Mouse (Mus musculus) gastrocnemius, postnatal 25 days (tissue): Measurements from ENCODE around the gene Carmil2. TPM values are rescaled to one million over a fixed set of nuclear protein-coding genes. Genes with fewer than 3 reads are reported as not detected.

Experiments
- DNase-seq: peaks from one replicate; pipeline ENCODE4 v3.0.0; 2022
- long read RNA-seq, 2 experiments: library from polyadenylated mRNA; stranded (forward); transcript quantifications; one replicate each; pipeline ENCODE4 v2.0.0; 2021
- total RNA-seq, 2 experiments: library from RNA; stranded (reverse); gene quantifications; 1 replicate in 1 of 2; 2 replicates in 1 of 2; pipeline ENCODE4 v1.2.3; 2021

The Carmil2 gene
- under 1 TPM in 1 of 2 experiments, not detected in 1; 0.11 TPM for total RNA-seq
- long read RNA-seq, experiment 1, result 0 reads
- long read RNA-seq, experiment 2, result 0 reads

DNA sequence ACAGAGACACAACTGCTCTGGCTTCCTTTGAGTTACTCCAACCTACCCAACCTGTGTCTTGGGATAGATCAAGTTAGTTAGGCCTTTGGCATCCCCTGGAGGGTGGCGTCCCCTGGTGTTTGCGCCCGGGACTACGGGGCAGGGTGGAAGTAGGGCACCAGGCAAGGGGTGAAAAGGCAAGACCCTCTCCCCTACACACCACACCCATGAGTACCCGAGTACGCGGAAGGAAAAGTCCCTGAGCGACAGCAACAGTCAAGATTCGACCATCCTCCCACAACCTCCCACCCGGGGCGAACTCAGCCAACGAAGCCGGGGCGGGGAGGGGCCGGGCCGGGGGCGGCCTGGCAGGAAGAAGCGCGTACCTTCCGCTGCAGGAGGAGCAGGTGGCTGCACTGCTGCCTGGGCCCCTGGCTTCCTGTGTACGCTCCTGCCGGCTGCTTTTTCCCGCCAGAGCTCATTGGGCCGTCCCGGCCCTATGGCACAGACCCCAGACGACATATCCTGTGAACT is at the start of gene Carmil2:
TSS of gene Carmil2 (plus strand) at position 479 of the 513 bp plus-strand sequence.
- DNase-seq, result peak; percentile 65

DNA sequence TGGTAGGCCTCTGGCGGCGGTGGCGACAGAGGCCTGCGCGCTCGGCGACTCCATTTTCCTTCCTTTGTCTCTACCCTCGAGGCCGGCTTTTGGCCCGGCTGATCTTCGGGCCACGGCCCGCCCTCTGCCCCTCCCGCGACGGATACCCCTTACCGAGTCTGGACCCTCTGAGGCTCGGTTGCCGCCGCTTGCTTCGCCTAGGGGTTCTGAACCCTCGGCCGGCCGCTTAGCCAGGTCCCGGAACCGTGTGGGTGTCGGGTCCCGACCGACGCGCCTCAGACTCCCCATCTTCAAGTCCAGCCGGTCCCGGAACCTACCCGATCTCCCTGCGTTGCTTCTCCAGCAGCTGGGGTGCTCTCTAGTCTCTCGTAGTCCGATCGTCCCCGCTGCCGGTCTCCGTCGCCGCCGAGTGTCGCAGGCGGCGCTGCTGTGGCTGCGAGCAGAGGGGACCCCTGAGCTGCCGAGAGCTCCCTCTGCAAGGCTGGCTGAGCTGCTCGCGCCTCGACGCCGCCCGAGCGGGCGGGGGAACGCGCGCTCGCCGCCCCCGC is 49.0 kb upstream of the Carmil2 start, which contains the start of gene Agrp:
TSS of gene Agrp (minus strand) at position 431 of the 548 bp plus-strand sequence.
- peak; percentile 36 for DNase-seq

DNA sequence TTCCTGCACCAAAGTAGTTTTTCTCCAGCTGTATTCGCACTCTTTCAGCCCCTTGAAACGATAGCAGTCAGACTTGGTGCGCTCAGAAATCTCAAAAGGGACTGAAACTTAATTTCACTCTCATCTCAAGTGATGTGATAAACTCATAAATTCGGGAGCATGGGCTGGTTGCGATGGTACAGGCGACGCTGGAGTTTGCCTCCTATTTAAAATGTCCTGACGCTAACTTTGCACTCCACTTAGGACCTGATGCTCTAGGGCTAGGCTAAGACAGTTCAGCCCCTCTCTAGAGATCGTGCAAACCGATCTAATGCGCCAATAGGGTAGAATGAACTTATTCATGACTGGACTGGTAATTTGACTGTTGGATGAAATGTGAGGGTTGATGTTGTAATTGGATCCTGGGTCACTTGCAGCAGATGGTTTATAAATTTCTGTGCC is 48.5 kb upstream of the Carmil2 start:
- DNase-seq, result no peak

DNA sequence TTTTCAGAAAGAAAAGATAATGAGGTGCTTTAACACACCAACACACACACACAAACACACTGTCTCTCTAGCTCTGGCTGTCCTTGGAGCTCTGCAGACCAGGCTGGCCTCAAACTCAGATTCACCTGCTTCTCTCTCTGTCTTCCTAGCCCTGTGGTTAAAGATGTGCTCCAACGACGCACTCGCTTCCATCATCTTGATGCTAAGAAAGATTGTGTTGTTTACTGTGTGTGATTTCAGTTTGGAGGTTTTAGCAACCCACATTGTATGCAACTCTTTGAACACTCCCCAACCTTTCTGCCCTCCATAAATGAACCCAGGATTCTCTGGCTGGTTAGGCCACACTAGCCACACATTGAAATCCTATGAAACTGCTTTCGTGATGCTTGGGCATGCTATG is 47.6 kb upstream of the Carmil2 start:
- DNase-seq, result no peak

DNA sequence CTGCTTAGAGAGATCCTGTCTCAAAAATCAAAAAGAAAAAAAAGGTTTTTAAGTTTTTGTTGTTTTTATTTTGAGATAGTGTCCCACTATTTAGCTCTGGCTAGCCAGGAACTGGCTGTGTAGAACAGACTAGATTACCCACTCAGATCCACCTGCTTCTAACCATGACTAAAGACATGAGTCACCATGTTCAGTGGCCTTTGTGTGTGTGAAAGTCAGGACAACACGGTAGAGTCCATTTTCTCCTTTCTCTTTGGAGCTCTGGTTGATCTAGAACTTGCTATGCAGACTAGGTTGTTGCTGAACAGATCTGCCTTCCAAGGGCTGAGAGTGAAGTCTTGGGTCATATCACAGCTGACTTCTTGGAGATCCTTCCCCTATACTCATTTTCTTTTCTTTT is 46.2 kb upstream of the Carmil2 start:
- no peak for DNase-seq

DNA sequence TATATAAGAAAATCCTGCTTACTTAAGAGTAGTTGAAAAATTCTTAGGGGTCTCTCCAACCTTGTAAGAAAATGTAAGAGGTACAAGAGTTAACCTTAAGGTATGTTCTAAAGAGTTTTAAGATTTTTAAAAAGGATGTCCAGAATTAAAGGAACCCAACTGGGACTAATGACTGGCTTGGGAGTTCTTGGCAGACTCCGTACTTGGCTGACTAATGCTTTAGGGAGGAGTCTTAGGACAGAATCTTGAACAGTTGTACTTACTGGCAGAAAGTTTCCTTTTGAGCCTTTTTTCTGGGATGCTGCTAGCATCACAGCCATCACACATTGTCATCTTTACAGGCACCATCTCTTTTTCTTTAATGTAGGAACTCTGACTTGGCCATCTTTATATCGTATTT is 45.6 kb upstream of the Carmil2 start:
- DNase-seq, result no peak

DNA sequence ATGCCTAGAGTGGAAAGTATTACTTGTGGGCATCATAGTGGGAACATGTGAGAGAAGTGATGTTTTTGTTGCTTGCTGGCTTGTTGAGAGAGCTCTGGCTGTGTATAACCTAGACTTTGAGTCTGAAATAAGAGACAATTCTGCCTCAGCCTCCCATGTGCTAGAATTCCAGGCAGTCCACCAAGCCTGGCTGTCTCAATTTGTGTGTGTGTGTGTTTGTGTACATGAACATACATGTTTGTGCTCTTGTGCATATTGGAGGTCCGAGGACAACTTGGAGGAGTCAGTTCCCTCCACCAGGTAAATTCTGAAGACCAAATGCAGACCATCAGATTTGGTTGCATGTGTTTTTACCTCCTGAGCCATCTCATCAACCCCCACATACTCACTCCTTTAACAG is 40.9 kb upstream of the Carmil2 start:
- no peak for DNase-seq

DNA sequence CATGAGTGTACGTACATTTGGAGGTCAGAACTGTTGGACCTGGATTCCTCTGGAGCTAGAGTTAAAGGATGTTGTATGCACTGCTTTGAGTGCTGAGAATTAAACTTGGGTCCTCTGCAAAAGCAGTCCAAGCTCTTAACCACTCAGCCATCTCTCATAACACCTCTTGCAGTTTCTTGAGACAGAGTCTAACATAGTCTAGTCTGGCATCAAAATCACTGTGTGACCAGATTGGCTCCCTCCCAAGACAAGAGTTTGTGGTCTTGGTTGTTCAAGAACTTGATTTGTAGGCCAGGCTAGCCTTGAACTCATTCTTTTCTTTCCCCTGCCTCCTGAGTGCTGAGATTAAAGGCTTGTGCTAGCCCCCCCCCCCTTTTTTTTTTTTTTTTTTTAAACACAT is 37.1 kb upstream of the Carmil2 start:
- no peak for DNase-seq

DNA sequence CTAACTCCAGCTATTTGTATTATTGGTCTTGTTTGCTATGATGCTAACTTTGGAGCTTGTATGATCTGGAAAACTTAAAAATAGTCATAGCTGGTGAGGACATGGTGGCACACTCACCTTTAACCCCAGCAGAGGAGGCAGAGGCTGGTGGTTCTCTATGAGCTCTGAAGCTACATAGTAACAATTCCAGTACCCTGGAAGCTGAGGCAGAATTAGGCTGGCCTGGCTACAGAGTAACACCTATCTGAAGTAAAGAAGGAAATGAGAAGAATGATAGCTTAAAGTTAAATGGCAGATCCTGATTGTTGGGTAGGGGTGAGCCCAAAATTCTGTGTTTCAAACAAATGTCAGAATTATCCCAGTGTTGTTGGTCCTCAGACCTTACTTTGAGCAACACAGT is 28.4 kb upstream of the Carmil2 start:
- no peak for DNase-seq

DNA sequence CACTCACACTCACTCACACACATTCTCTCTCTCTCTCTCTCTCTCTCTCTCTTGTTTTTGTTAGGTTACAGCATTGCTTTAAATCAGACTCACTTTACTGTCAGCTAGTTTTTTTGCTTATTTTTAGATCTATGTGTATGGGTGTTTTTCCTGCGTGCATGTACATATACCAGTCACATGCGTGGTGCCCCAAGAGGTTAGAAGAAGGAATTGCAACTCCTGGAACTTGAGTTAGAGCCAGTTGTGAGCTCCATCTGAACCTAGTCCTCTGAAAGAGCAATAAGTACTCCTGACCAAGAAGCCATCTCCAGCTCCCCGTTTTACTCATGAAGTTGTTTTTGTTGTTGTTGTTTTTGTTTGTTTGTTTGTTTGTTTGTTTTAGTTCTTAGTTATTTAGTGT is 24.9 kb upstream of the Carmil2 start:
- DNase-seq, result no peak

DNA sequence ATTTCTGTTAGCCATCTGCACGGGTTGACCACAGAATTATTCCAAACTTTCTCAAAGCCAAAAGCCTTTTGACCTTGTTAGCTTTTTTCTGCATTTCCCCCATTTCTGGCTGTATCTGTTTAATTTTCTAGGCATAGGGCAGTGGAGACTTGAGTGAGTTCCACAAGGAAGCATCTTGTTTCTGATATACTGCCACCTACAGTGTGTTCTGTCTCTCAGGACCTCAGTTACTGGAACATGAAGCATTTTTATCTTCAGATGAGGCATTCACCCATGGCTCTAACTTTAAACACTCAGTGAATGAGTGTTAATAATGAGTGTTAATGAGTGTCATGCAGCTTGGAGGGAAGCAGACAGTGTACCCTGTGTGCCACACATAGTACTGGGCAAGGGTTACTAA is 8.2 kb upstream of the Carmil2 start:
- DNase-seq, result no peak

DNA sequence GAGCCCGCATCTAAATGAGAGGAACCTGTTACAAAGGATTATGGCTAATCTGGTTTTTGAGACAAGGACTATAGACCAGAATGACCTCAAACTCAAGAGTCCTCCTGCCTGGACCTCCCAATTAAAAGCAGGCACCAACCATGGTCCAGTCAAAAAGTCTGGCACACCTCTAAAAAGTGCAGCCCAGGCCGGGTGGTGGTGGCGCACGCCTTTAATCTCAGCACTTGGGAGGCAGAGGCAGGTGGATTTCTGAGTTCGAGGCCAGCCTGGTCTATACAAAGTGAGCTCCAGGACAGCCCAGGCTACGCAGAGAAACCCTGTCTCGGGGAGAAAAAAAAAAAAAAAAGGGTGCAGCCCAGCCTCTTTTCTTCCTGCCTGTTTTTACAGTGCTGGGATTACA is 749 bp upstream of the Carmil2 start:
- no peak for DNase-seq

DNA sequence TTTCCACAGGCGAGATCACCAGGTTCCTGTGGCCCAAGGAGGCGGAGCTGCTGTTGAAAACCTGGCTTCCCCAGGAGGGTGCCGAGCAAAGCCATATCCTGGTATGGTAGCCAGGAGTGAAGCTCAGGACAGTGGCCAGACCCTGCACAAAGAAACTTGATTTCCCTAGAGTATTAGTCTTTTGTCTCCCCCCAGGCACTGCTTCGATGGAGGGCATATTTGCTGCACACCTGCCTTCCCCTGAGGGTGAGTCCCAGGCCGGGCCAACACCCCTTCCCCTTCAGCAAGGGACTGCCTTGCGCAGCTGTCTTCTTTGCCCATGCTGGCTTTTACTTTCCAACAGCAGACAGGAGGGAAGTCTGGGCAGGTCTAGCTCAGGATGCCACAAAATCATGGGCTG is 477 bp downstream of the Carmil2 start:
- DNase-seq, result no peak

DNA sequence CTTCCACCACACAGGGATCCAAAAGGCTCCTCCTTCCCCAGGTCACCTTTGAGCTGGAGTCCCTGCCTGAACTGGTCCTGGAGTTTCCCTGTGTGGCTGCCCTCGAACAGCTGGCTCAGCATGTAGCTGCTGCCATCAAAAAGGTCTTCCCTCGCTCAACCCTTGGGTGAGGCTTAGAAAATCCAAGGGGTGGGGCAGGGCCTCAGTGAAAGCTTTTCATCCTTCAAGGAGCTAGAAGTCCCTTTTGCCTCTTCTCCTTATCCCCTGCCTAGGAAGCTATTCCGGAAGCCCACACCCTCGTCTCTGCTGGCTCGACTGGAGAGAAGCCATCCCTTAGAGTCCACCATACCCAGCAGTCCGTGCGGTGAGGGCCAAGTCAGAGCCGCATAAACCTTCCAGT is 1.4 kb downstream of the Carmil2 start:
- DNase-seq, result no peak

DNA sequence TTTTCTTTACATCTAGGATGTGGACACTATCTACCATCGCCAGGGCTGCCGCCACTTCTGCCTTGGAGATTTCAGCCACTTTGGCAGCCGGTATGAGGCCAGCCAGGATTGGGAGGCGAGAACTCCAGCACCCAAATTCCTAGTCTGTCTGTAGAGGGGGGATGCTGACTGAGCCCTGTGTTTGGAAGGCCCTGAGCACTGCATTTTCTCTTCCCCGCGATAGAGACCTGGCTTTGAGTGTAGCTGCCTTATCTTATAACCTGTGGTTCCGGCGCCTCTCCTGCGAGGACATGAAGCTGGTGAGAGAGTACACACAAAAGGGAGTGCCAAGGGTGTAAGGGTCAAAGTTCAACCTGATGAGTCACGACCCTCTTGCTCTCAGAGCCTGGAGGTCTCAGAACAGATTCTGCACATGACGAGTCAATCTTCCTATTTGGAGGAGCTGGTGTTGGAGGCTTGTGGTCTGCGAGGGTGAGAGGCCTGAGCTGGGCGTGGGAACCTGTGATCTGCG is 2.2 kb downstream of the Carmil2 start:
- DNase-seq, result no peak

DNA sequence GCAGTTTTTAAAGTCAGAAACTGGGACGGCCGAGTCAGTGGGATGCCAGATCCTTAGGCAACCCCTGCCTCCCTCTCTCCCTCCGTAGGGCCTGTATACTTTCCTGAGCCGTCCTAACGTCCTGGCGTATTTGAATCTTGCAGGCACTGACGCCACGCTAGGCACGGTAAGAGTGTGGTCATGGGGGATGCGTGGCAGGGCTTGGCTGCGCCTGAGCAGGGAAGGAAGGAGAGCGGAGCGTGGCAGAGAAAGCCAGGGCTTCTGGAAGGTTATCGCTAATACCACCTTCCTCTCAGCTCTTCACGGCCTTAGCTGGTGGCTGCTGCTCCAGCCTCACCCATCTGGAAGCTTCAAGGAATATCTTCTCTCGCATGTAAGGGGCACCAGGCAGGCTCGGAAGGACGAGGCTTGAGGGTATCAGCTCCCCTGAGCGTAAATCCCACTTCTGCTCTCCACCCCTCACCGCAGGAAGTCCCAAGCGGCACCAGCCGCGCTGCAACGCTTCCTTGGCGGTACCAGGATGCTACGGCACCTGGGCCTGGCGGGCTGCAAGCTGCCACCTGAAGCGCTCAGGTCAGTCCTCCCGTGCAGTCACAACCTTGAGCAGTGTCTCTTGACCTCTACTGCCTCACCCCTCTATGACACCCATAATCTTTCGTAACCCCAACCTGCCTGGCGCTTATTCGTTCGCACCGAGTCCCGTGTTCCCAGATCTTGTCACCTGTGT is 3.3 kb downstream of the Carmil2 start:
- no peak for DNase-seq

DNA sequence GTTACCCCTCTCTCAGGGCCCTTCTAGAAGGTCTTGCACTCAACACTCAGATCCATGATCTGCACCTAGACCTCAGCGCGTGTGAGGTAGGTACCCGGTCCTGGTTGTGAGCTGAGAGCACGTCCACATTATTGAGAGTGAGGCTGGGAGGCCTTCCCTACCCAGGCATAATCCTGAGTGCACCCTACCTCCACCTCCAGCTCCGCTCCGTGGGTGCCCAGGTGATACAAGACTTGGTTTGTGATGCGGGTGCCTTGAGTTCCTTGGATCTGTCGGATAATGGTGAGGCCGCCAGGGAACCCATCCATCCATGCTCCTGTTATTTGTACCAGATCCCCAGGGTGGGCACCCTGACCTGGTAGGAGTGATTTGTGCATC is 3.9 kb downstream of the Carmil2 start:
- no peak for DNase-seq

DNA sequence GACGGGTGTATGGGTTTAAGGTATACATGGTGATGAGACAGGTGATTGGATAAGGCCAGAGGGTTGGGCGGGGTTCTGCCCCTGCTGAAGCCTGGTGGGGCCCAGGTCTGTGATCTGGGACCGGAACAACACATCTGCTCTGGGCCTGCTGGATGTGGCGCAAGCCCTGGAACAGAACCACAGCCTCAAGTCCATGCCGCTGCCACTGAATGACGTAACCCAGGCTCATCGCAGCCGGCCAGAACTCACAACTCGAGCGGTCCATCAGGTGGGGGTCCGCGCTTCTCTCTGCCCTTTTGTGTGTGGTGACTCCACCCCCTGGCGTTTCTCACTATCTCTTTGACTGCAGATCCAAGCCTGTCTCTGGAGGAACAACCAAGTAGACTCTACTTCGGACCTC is 4.9 kb downstream of the Carmil2 start:
- no peak for DNase-seq

DNA sequence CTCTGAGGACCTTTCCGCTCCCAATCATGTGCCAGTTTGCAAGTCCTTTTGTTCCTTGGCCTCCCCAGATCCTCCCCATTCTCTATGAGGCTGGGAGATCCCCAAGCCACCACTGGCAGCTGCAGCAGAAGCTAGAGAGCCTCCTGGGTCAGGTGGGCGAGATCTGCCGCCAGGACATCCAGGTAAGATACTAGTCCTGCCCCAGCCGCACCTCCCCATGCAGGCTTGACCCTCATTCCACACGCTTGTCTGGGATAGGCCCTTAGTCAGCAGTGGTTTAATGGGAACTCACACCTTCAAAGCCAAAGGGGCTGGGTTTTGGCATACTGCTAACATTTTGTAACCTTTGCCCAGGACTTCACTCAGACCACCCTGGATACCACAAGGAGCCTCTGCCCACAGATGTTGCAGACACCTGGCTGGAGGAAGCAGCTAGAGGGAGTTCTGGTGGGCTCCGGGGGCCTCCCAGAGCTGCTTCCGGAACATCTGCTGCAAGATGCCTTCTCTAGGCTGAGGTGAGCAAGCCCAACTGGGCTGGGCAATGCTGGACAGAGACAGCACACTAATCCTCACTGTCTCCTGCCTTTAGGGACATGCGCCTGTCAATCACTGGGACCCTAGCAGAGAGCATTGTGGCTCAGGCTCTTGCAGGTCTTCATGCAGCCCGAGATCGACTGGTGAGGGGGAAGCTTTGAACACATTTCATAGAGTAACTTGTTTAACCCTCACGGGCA is 6.5 kb downstream of the Carmil2 start:
- DNase-seq, result no peak

DNA sequence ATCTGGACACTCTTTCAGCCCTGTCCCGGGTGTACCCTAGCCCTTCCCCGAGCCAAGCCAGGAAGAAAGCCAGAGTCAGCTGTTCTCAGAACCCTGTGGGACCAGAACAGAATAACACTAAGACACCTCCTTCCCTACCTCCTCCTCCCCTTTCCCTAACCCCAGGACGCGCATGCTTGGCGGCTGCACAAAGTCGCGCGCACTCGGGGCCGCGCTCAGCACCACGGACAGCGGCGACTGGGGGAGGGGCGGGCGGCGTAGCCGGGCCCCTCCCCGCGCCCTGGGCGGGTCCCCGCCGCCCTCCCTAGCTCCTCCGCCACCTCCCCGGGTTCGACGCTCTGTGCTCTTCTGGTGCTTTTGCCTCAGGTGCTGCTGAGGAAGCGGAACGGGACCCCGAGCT is 7.6 kb downstream of the Carmil2 start:
- DNase-seq, result peak; percentile 45

DNA sequence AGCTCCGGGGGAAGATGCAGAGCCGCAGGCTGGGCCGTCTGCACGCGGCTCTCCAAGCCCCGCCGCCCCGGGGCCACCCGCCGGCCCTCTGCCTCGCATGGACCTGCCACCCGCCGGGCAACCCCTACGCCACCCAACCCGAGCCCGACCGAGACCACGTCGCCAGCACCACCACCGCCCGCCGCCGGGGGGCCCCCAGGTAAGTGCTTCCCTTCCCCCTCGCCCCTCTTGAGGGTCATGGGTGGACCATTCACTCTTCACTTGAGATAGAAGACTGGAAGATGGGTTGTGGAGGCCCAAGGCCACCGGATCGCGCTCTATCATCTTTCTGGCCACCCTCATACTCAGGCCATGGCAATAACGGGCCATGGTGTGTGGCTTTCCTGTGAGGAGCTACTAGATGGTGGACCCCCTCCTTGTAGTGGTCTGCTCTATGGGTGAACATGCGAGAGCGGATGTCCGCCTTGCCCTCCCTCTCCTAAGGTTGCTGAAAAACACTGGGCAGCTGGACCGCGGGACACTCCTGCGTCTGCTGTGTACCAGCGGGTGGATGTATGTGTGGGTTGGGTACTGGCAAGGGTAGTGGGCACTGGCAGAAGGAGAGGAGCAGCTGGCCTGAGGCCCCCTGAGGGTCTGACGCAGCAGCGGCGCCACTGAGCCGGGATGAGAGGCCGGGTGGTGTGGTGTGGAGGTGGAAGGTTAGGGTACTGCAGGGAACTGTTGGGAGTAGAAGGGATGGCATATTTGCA is 8.2 kb downstream of the Carmil2 start:
- DNase-seq, result no peak

DNA sequence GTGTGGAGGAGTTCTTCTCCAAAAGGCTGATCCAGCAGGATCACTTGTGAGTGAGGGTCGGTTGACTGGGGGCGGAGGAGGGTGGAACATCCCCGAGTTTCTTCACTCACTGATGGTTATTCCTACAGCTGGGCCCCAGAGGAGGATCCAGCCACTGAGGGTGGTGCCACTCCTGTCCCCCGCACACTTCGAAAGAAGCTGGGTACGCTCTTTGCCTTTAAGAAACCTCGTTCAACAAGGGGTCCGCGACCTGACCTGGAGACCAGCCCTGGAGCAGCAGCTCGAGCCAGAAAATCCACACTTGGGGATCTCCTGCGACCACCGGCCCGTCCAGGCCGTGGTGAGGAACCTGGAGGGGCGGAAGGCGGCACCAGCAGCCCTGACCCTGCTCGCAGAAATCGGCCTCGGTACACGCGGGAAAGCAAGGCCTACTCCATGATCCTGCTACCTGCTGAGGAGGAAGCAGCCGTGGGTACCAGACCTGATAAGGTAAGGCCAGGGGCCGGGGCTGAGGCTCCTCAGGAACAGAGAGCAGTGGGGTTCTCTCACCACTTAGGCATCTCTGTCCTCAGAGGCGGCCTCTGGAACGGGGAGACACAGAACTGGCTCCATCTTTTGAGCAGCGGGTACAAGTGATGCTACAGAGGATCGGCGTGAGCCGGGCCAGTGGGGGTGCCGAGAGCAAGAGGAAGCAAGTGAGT is 9.2 kb downstream of the Carmil2 start:
- no peak for DNase-seq
